ENCODE assay signal across 10 mouse cellular contexts in genomic region chr6:135332737-135333281, GRCm38 (mm10). TPM values are rescaled to one million over a fixed set of nuclear protein-coding genes. Genes with fewer than 3 reads are reported as not detected.
A peak's percentile ranks its signal among the peaks of the same experiment; 100 is the strongest.
DNase-seq lines count a peak whose midpoint lies in the region; ATAC-seq and TF ChIP-seq lines count a peak whose summit lies in the region.
"Had no signal": no experiment of that assay in that cellular context is flagged by ENCODE, and none has a peak within 500 bp of the region (broad histone marks: within the 10 kb centered on the region; RNA-seq: fewer than 3 reads in every experiment).

No protein-coding gene starts in this region.

- H3K36me3 ChIP-seq in kidney, embryonic 15.5 days: no peaks in the 10 kb centered on the region
- no peaks in the 10 kb centered on the region for H3K36me3 ChIP-seq in midbrain, embryonic 16.5 days (ENCODE audit: control insufficient read depth, insufficient read depth, low read length)

- H3K4me2 ChIP-seq in kidney, embryonic 15.5 days: peak overlapping the region; percentile 31
- H3K4me2 ChIP-seq in midbrain, embryonic 16.5 days (ENCODE audit: low read length): 0 out of 2 replicates have a peak overlapping the region, but pooled peaks have one; percentile 7

- no peak for TF ChIP-seq POLR2A in lung, adult 2 months (IDR thresholded peaks at IDR 0.05; ENCODE audit: borderline replicate concordance, extremely low read depth, low read depth, low read length)

- no peaks in the 10 kb centered on the region for H3K9me3 ChIP-seq in kidney, embryonic 15.5 days (replicated peaks)
- no peaks in the 10 kb centered on the region for H3K9me3 ChIP-seq in midbrain, embryonic 16.5 days (replicated peaks; ENCODE audit: control insufficient read depth, low read length, poor library complexity, severe bottlenecking)

- ATAC-seq in kidney, embryonic 15.5 days (replicated peaks; ENCODE audit: low FRiP score): peak; percentile 88
- peak; percentile 72 for ATAC-seq in midbrain, embryonic 16.5 days

- H3K9ac ChIP-seq in kidney, embryonic 15.5 days: no peak overlapping the region
- no peak overlapping the region for H3K9ac ChIP-seq in midbrain, embryonic 16.5 days (ENCODE audit: low read depth, low read length)

- no peak for TF ChIP-seq CTCF in lung, adult 2 months (IDR thresholded peaks at IDR 0.05; ENCODE audit: insufficient read depth, low read length)

- peak; percentile 14 to 44 for DNase-seq in lung, adult 18-20 months
- no peak for DNase-seq in lung, adult 2 months
- DNase-seq in gastrocnemius, postnatal 25 days: peak; percentile 23
- DNase-seq in left cerebral cortex, postnatal 36 days (ENCODE audit: low spot score in 2 of 2): no peak
- DNase-seq in layer of hippocampus, adult 11-12 months (ENCODE audit: low spot score): no peak
- no peak for DNase-seq in frontal cortex, postnatal 14 days (ENCODE audit: low spot score in 2 of 2)

- no peak overlapping the region for H3K4me3 ChIP-seq in lung, adult 2 months (replicated peaks; ENCODE audit: extremely low read depth, low read depth, low read length)
- no peak overlapping the region; the same call in 1 of the 2 replicates for H3K4me3 ChIP-seq in kidney, embryonic 15.5 days (replicated peaks)
- H3K4me3 ChIP-seq in midbrain, embryonic 16.5 days (ENCODE audit: low read depth, low read length): no peak overlapping the region

- WGBS in lung, adult 2 months: 47% methylated on average over 10 of the region's 10 CpGs
- WGBS in kidney, embryonic 15.5 days: 15% methylated on average over 10 of the region's 10 CpGs
- WGBS in midbrain, embryonic 16.5 days: 13% methylated on average over 10 of the region's 10 CpGs

- no peaks in the 10 kb centered on the region for H3K4me1 ChIP-seq in lung, adult 2 months (ENCODE audit: control insufficient read depth, insufficient read depth, low read length)
- peaks cover 25% of the 10 kb centered on the region for H3K4me1 ChIP-seq in kidney, embryonic 15.5 days
- H3K4me1 ChIP-seq in midbrain, embryonic 16.5 days (ENCODE audit: control insufficient read depth, insufficient read depth, low read length): peaks cover 14% of the 10 kb centered on the region

- no peaks in the 10 kb centered on the region for H3K27me3 ChIP-seq in kidney, embryonic 15.5 days
- no peaks in the 10 kb centered on the region for H3K27me3 ChIP-seq in midbrain, embryonic 16.5 days (ENCODE audit: control insufficient read depth, insufficient read depth, low read depth, low read length)

- intact Hi-C loops in left cerebral cortex, postnatal 36 days (cut with DNase I): no loop called here

- H3K27ac ChIP-seq in kidney, embryonic 15.5 days: peak overlapping the region; percentile 83
- H3K27ac ChIP-seq in midbrain, embryonic 16.5 days (ENCODE audit: low read length): peak overlapping the region; percentile 54

RNA-seq across cellular contexts. Expression of gene Pbp2, which starts 22.6 kb away (rescaled TPM):
- 0.15 TPM in 1 of 2 replicates, not detected in the other for polyA plus RNA-seq in lung, adult 2 months (2012; rRNA removed)
- not detected for total RNA-seq in gastrocnemius, postnatal 25 days (2021)
- 0.16 and 0.17 TPM in 2 replicates for polyA plus RNA-seq in kidney, embryonic 15.5 days (2015; fragmentation: Nextera tagmentation; extraction: Ambion mirVana)
- polyA plus RNA-seq in midbrain, embryonic 16.5 days (2015; fragmentation: Nextera tagmentation; extraction: Ambion mirVana): not detected in 2 replicates
- under 1 TPM in 1 of 2 experiments, not detected in 1; 0.32 TPM for total RNA-seq in left cerebral cortex, postnatal 36 days (2021)
- total RNA-seq: MEL had no signal
- polyA plus RNA-seq: heart, embryonic 16.5 days had no signal

RNA-seq across cellular contexts. Expression of gene Emp1, which starts 29.5 kb away (rescaled TPM):
- 105 and 215 TPM in 2 replicates for polyA plus RNA-seq in lung, adult 2 months (2012; rRNA removed)
- total RNA-seq in gastrocnemius, postnatal 25 days (2021): 10 to 100 TPM; 47.3 to 59.7 TPM
- polyA plus RNA-seq in kidney, embryonic 15.5 days (2015; fragmentation: Nextera tagmentation; extraction: Ambion mirVana): 54.3 and 60.3 TPM in 2 replicates
- polyA plus RNA-seq in midbrain, embryonic 16.5 days (2015; fragmentation: Nextera tagmentation; extraction: Ambion mirVana): 7.5 TPM in 2 replicates
- 1 to 10 TPM; 1.3 to 3.7 TPM for total RNA-seq in left cerebral cortex, postnatal 36 days (2021)
- total RNA-seq: MEL had no signal

Comparison
In these comparisons a context has a peak if more than half of its experiments do, and no peak if none do; other contexts are left out.
1. DNase-seq: peak in lung, adult 18-20 months (2 of 2) and gastrocnemius, postnatal 25 days (single experiment); none in lung, adult 2 months (single experiment), left cerebral cortex, postnatal 36 days (0 of 2), layer of hippocampus, adult 11-12 months (single experiment) and frontal cortex, postnatal 14 days (0 of 2).